Mouse (Mus musculus) liver, embryonic 11.5 days (tissue): ENCODE measurements around the gene Casp3. TPM values are rescaled to one million over a fixed set of nuclear protein-coding genes. Genes with fewer than 3 reads are reported as not detected.

ENCODE experiments used
- ATAC-seq: fragments of 200-750 bp; cut with Nextera tagmentation; replicated peaks from 2 replicates; pipeline ENCODE4 v1.8.0; 2017; ENCODE audit warnings: moderate number of reproducible peaks, mild to moderate bottlenecking, moderate TSS enrichment, moderate library complexity; ENCODE audit not compliant: low FRiP score
- DNase-seq: peaks from one replicate; pipeline ENCODE4 v3.0.0-alpha.2; 2017; ENCODE audit warnings: low spot score
- H3K27ac ChIP-seq: fragments of 300-500 bp; sonication (generic); 2 replicates; pipeline ENCODE4 v1.5.1; 2014; ENCODE audit warnings: mild to moderate bottlenecking, low read depth, low read length, control low read depth
- H3K27me3 ChIP-seq: fragments of 300-500 bp; sonication (generic); replicated peaks from 2 replicates; pipeline ENCODE4 v1.6.1; 2014; ENCODE audit warnings: low read length, mixed read lengths; ENCODE audit not compliant: control insufficient read depth, insufficient read depth
- H3K36me3 ChIP-seq: fragments of 300-500 bp; sonication (generic); 2 replicates; pipeline ENCODE4 v1.6.1; 2014; ENCODE audit warnings: mild to moderate bottlenecking, low read length, moderate library complexity, mixed read lengths; ENCODE audit not compliant: control insufficient read depth, insufficient read depth
- H3K4me1 ChIP-seq: fragments of 300-500 bp; sonication (generic); replicated peaks from 2 replicates; pipeline ENCODE4 v1.6.1; 2014; ENCODE audit warnings: low read length, mixed read lengths; ENCODE audit not compliant: control insufficient read depth, insufficient read depth
- H3K4me2 ChIP-seq: fragments of 300-500 bp; sonication (generic); 2 replicates; pipeline ENCODE4 v1.6.1; 2014; ENCODE audit warnings: mild to moderate bottlenecking, control low read depth, moderate library complexity
- H3K4me3 ChIP-seq: fragments of 300-500 bp; sonication (generic); 2 replicates; pipeline ENCODE4 v1.5.1; 2014; ENCODE audit warnings: low read depth, low read length, control low read depth
- H3K9ac ChIP-seq: fragments of 300-500 bp; sonication (generic); 2 replicates; pipeline ENCODE4 v1.6.1; 2014; ENCODE audit warnings: low read depth, low read length, control low read depth
- H3K9me3 ChIP-seq: fragments of 300-500 bp; sonication (generic); 2 replicates; pipeline ENCODE4 v1.6.1; 2016; ENCODE audit warnings: low read length, inconsistent platforms, mixed read lengths; ENCODE audit not compliant: control insufficient read depth
- WGBS: fragments of 180-500 bp; shearing (Covaris S2); extraction: QIAGEN DNeasy Blood & Tissue Kit; methylation state at CpG from one replicate; pipeline ENCODE4 v1.1.7; 2014; 5-methylcytosine and 5-hydroxymethylcytosine counted together
- polyA plus RNA-seq: library from polyadenylated mRNA; unstranded; fragments of >200 nt; fragmentation: Nextera tagmentation; extraction: Ambion mirVana; gene quantifications from 2 replicates; pipeline ENCODE4 v1.2.1, GENCODE M21; 2014

Casp3 gene
- polyA plus RNA-seq, 1 experiment from 2014 or later, result 155 TPM

- ATAC-seq (no peak), DNase-seq (no peak)
- Histone ChIP-seq H3K36me3 (no peaks in the 10 kb centered on the region), H3K27ac (no peak overlapping the region), H3K9ac (no peak overlapping the region), H3K4me1 (no peaks in the 10 kb centered on the region), H3K27me3 (no peaks in the 10 kb centered on the region), H3K4me3 (no peak overlapping the region), H3K4me2 (no peak overlapping the region), H3K9me3 (no peaks in the 10 kb centered on the region)
- 0% methylated on average over 2 of the region's 2 CpGs for WGBS
Measured at GRCm38 (mm10) chr8:46671496-46671895, 54.4 kb downstream of the Casp3 start.

- Histone ChIP-seq H3K4me1 (no peaks in the 10 kb centered on the region), H3K4me3 (no peak overlapping the region), H3K9me3 (no peaks in the 10 kb centered on the region), H3K4me2 (no peak overlapping the region), H3K27me3 (no peaks in the 10 kb centered on the region), H3K36me3 (no peaks in the 10 kb centered on the region), H3K9ac (no peak overlapping the region), H3K27ac (no peak overlapping the region)
- ATAC-seq, result no peak
- DNase-seq, result no peak
- WGBS, result 66% methylated on average over 5 of the region's 5 CpGs
Measured at GRCm38 (mm10) chr8:46680671-46681365, 63.7 kb downstream of the Casp3 start.

- Histone ChIP-seq H3K27ac (peak overlapping the region; percentile 69), H3K9ac (peak overlapping the region; percentile 77), H3K36me3 (no peaks in the 10 kb centered on the region), H3K27me3 (no peaks in the 10 kb centered on the region), H3K9me3 (no peaks in the 10 kb centered on the region), H3K4me2 (peak overlapping the region; percentile 65), H3K4me1 (no peaks in the 10 kb centered on the region), H3K4me3 (peak overlapping the region; percentile 61)
- ATAC-seq (peak; percentile 100), DNase-seq (peak; percentile 92)
- WGBS, result under 1% methylated on average over 19 of the region's 19 CpGs
Measured at GRCm38 (mm10) chr8:46686664-46687336, 69.7 kb downstream of the Casp3 start.

Other genes starting within 250 kb of the Casp3 start
- gene Acsl1, start 146.3 kb upstream of the Casp3 start, polyA plus RNA-seq, result 47.3 and 50.7 TPM in 2 replicates
- gene Cenpu, start 65.3 kb upstream of the Casp3 start, polyA plus RNA-seq, result 22.0 and 29.8 TPM in 2 replicates
- gene Primpol, start 79 bp upstream of the Casp3 start, polyA plus RNA-seq, result 16.4 and 18.5 TPM in 2 replicates
- 17.7 and 19.7 TPM in 2 replicates for gene Irf2, start 122.4 kb downstream of the Casp3 start, polyA plus RNA-seq